Mouse (Mus musculus) testis, adult 2 months (tissue): Measurements from ENCODE around the gene Dact3. TPM values are rescaled to one million over a fixed set of nuclear protein-coding genes. Genes with fewer than 3 reads are reported as not detected.

Experiments
- H3K27ac ChIP-seq: fragments of 200-500 bp; 2 replicates; pipeline ENCODE4 v1.5.1; 2012; ENCODE audit warnings: low read depth, low read length; ENCODE audit not compliant: control insufficient read depth, insufficient read depth
- H3K27me3 ChIP-seq: fragments of 200-500 bp; 2 replicates; pipeline ENCODE4 v1.6.1; 2012; ENCODE audit warnings: mild to moderate bottlenecking, low read length, moderate library complexity; ENCODE audit not compliant: control insufficient read depth, insufficient read depth
- H3K36me3 ChIP-seq: fragments of 200-500 bp; 2 replicates; pipeline ENCODE4 v1.6.1; 2012; ENCODE audit warnings: mild to moderate bottlenecking, low read length; ENCODE audit not compliant: control insufficient read depth, insufficient read depth
- H3K4me1 ChIP-seq: fragments of 200-500 bp; 2 replicates; pipeline ENCODE4 v1.6.1; 2012; ENCODE audit warnings: low read length; ENCODE audit not compliant: control insufficient read depth, insufficient read depth
- H3K4me3 ChIP-seq: fragments of 200-500 bp; 2 replicates; pipeline ENCODE4 v1.5.1; 2012; ENCODE audit warnings: low read depth, mild to moderate bottlenecking, low read length, moderate library complexity, mixed read lengths; ENCODE audit not compliant: control insufficient read depth
- CTCF ChIP-seq: fragments of 200-500 bp; IDR thresholded peaks from 2 replicates; pipeline ENCODE4 v1.5.1; 2012; ENCODE audit warnings: low read depth, mild to moderate bottlenecking, inconsistent platforms, low read length, moderate library complexity; ENCODE audit not compliant: control insufficient read depth, insufficient read depth, insufficient replicate concordance
- POLR2A ChIP-seq: fragments of 200-500 bp; IDR thresholded peaks from 2 replicates; pipeline ENCODE4 v1.6.1; 2012; ENCODE audit warnings: low read depth, mild to moderate bottlenecking, inconsistent platforms, low read length, moderate library complexity; ENCODE audit not compliant: control insufficient read depth
- polyA plus RNA-seq: library from polyadenylated mRNA; depleted of rRNA; stranded (reverse); fragments of >200 nt; gene quantifications from 2 replicates; pipeline ENCODE4 v1.2.3, GENCODE M21; 2012

Dact3 gene
- polyA plus RNA-seq, 1 experiment: 30.7 TPM

DNA sequence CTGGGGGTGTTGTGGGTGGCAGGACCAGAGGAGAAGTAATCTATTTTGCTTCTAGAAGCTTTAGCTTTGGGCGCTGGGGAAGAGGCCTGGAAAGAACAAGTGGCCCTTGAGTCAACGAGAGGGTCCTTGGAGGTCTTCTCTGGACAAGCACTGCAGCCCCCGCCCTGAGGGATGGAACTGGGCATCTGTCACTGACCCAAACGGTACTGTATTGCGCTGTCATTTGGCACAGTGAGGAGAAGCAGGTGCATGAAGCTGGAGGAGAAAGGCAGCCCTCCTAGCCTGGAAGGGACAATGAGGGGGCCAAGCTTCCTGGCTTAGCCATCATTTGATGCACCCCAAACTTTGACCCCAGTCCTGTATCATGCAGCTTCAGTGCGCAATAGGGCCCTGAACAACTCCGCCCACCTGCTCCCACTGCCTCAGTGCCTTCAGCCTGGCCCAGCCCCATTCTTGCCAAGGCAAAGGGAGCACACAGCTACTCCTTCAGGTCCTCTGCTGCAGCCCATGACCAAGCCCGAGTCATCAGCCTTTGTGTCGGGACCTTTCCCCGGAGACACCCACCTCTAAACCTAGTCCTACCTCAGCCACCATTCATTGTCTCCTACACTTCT lies 47.4 kb downstream of the Dact3 start:
- H3K27ac ChIP-seq: peak overlapping the region; percentile 99
- peaks cover 6% of the 10 kb centered on the region for H3K36me3 ChIP-seq
- peak overlapping the region; percentile 94 for H3K4me3 ChIP-seq
- H3K27me3 ChIP-seq: no peaks in the 10 kb centered on the region
- TF ChIP-seq CTCF (no peak), POLR2A (peak; percentile 25)
- peaks cover 27% of the 10 kb centered on the region for H3K4me1 ChIP-seq

GRCm38 (mm10) chr7:16923283-16924036 lies 48.3 kb downstream of the Dact3 start:
- TF ChIP-seq POLR2A: no peak; the same call in 1 of the 2 replicates
- Histone ChIP-seq H3K27ac (peak overlapping the region; percentile 99), H3K4me3 (peak overlapping the region; percentile 94), H3K36me3 (peaks cover 6% of the 10 kb centered on the region), H3K4me1 (peaks cover 27% of the 10 kb centered on the region), H3K27me3 (no peaks in the 10 kb centered on the region)

GRCm38 (mm10) chr7:16924037-16924834 lies 49.1 kb downstream of the Dact3 start, which contains the start of gene Calm3:
TSS of gene Calm3 (minus strand) at chr7:16924114.
- H3K4me3 ChIP-seq: peak within 1 kb of the TSS; percentile 94

DNA sequence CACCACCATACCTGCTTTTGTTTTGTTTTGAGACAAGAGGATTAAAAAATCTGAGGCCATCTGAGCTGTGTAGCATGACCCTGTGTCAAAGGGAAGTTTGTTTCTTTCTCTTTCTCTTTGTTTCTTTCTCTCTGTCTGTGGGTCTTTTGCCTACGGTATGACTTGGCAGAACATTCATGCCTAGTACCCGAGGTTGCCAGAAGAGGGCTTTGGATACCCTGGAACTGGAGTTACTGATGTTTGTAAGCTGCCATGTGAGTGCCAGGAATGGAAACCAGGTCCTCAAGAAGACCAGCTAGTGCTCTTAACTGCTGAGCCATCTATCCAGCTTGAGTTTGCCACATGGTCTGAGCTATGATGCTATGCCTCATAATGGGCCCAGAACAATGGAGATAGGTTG lies 53.2 kb downstream of the Dact3 start:
- H3K4me1 ChIP-seq: peaks cover 12% of the 10 kb centered on the region
- TF ChIP-seq CTCF (no peak), POLR2A (no peak)
- H3K4me3 ChIP-seq: no peak overlapping the region
- H3K27ac ChIP-seq: no peak overlapping the region
- H3K36me3 ChIP-seq: peaks cover under 1% of the 10 kb centered on the region
- H3K27me3 ChIP-seq: no peaks in the 10 kb centered on the region

More at GRCm38 (mm10) chr7:16924037-16924834, 49.1 kb downstream of the Dact3 start, which contains the start of gene Calm3:
- TF ChIP-seq POLR2A (peak; percentile 67), CTCF (0 out of 2 replicates have a peak, but pooled peaks have one; percentile 1)
- Histone ChIP-seq H3K36me3 (peaks cover 6% of the 10 kb centered on the region), H3K27me3 (no peaks in the 10 kb centered on the region), H3K4me1 (peaks cover 27% of the 10 kb centered on the region), H3K27ac (peak within 1 kb of the TSS; percentile 100)

GRCm38 (mm10) chr7:16930850-16931249 lies 55.7 kb downstream of the Dact3 start:
- Histone ChIP-seq H3K4me1 (peaks cover 9% of the 10 kb centered on the region), H3K36me3 (no peaks in the 10 kb centered on the region), H3K4me3 (peak overlapping the region; percentile 45), H3K27me3 (no peaks in the 10 kb centered on the region), H3K27ac (no peak overlapping the region)
- TF ChIP-seq CTCF: peak; percentile 54; the same call in 1 of the 2 replicates
- no peak for TF ChIP-seq POLR2A

DNA sequence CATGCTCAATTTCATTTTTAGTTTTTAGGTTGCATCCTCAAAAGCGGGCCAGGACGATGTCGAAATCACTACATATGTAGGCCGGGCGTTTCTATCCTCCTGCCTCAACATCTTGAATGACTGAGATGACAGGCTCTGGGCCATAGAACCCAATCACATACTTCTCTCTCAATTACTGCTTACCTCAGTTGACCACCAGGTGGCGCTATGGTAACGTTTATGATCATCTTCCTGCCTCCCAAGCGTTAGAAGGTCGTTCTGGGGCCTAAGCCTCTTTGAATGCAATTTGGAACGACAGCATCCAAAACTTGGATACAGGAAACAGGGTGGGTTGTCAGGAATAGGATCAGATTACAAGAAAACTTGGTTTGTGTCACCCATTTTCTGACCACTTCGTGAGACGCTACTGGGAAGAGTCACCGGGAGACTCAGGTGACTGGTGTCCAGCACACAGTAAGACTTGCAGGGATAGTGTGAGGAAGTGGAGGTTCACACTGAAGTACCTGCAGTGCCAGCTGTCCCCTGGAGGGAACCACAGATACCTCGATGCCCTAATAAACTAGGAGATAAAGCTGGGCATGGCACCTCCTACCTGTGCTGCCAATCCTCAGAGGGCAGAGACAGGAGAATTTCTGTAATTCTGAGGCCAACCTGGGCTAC lies 57.0 kb downstream of the Dact3 start:
- TF ChIP-seq POLR2A (no peak), CTCF (peak; percentile 43; the same call in 1 of the 2 replicates)
- Histone ChIP-seq H3K4me1 (peaks cover 9% of the 10 kb centered on the region), H3K4me3 (peak overlapping the region; percentile 78), H3K27me3 (no peaks in the 10 kb centered on the region), H3K27ac (peak overlapping the region; percentile 60), H3K36me3 (no peaks in the 10 kb centered on the region)
